Mouse (Mus musculus) ES-CJ7 (cell line): ENCODE results near the gene Olfr1497.

Experiments used
- DNase-seq: peaks from one replicate; pipeline ENCODE4 v3.0.0; 2011; ENCODE audit warnings: low read depth, low spot score

Olfr1497 gene

GRCm38 (mm10) chr19:13798102-13798501 is at the start of gene Olfr1497:
Gene Olfr1497 (minus strand): TSS chr19:13798202.
- no peak for DNase-seq

- no peak for DNase-seq
Observed at GRCm38 (mm10) chr19:13830388-13830787, 32.4 kb upstream of the Olfr1497 start, which contains the start of gene Olfr1500. Gene Olfr1500 (minus strand): TSS chr19:13830488.

- DNase-seq = no peak
Observed at GRCm38 (mm10) chr19:13828447-13828846, 30.4 kb upstream of the Olfr1497 start.

GRCm38 (mm10) chr19:13820847-13821246 is 22.8 kb upstream of the Olfr1497 start:
- no peak for DNase-seq

- no peak for DNase-seq
Observed at GRCm38 (mm10) chr19:13819347-13819746, 21.3 kb upstream of the Olfr1497 start, which contains the start of gene Olfr1499. Gene Olfr1499 (minus strand): TSS chr19:13819447.

- DNase-seq = peak; percentile 46
Observed at GRCm38 (mm10) chr19:13818827-13819226, 20.8 kb upstream of the Olfr1497 start.

- peak; percentile 49 for DNase-seq
Observed at GRCm38 (mm10) chr19:13812823-13813222, 14.8 kb upstream of the Olfr1497 start.

- peak; percentile 83 for DNase-seq
Observed at GRCm38 (mm10) chr19:13805486-13805885, 7.5 kb upstream of the Olfr1497 start.

- DNase-seq = no peak
Observed at GRCm38 (mm10) chr19:13777578-13777977, 20.4 kb downstream of the Olfr1497 start, which contains the start of gene Olfr1496. Gene Olfr1496 (plus strand): TSS chr19:13777878.

GRCm38 (mm10) chr19:13768565-13769276 is 29.3 kb downstream of the Olfr1497 start:
- peak; percentile 53 for DNase-seq

- DNase-seq = no peak
Observed at GRCm38 (mm10) chr19:13764306-13764705, 33.7 kb downstream of the Olfr1497 start, which contains the start of gene Olfr1495. Gene Olfr1495 (plus strand): TSS chr19:13764606.

GRCm38 (mm10) chr19:13749366-13749765 is 48.6 kb downstream of the Olfr1497 start:
- no peak for DNase-seq
